Mouse (Mus musculus) kidney, postnatal 10 days (tissue): Measurements from ENCODE around the gene Dnajb14.
"Not testable (repeated sequence)": the region's sequence is repeated elsewhere in the genome, so short reads cannot be mapped to it uniquely, and the experiment has no call there.

Experiments used
- DNase-seq: peaks from one replicate; pipeline ENCODE4 v3.0.0; 2021; ENCODE audit warnings: mixed read lengths

The Dnajb14 gene

DNA sequence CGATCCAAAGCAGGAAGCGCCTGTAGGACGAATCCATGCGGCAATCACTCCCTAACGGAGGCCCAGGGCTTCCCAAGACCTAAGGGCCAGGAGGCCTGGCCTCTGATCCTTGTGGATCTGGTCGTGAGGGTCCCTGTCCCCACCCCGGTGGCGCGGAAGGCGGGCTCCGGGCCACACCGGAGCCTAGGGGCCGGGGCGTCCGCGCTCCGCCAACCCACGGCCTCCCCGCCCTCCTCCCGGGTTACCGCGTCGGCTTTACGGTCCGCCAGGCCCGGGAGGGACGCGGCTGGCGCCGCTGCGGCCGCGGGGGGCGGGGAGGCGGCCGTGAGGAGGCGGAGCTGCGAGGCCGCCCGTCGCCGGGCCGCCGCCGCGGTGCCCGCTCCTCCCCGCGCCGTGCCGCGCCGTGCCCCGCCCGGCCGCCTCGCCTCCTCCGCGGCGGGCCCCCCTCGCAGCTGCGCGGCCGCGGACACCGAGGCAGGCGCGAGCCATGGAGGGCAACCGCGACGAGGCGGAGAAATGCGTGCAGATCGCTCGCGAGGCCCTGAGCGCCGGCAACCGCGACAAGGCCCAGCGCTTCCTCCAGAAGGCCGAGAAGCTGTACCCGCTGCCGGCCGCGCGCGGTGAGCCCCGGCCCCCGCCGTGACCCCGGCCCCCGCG lies at the start of gene Dnajb14:
Gene Dnajb14, plus strand, starts transcription at position 239 of the 657 bp plus-strand sequence.
- peak; percentile 69 for DNase-seq

DNA sequence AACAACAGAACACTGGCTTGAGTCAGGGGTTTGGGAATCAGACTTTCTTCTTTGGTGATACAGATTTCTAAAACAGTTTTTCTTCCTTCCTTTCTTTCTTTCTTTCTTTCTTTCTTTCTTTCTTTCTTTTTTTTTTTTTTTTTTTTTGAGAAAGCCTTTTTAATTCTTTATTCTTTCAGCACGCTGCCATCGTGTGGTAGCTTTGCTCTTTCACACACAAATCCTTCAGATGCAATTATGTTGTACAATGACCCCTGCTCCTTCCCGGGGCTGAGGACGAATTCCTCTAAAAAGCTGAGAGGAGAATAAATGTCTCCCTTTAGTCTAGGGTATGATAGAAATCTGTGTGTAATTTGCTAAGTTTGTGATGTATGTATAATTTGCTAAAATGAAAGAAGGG lies 48.8 kb upstream of the Dnajb14 start:
- peak; percentile 44 for DNase-seq

GRCm38 (mm10) chr3:137820688-137821467 lies 46.6 kb upstream of the Dnajb14 start:
- DNase-seq = no peak

- DNase-seq = no peak
Measured at GRCm38 (mm10) chr3:137823317-137823716, 44.2 kb upstream of the Dnajb14 start.

DNA sequence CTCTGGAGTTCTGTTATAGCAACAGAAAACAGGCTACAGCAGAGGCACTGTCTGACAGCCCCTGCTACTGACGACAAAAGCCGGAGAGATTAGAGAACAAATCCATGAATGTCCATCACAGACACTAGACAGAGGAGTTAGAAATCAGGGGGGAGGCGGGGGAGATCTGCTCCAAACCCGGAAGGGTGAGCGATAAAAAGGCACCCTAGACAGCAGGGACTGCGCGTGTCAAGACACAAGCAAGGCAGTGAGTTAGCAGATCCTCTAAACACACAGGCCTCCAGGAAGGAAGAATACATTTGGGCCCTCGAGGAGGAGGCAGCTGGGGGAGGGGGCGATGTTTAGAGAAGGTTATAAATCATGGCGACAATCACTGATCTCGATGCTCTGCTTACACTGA lies 39.8 kb upstream of the Dnajb14 start:
- DNase-seq = peak; percentile 27

DNA sequence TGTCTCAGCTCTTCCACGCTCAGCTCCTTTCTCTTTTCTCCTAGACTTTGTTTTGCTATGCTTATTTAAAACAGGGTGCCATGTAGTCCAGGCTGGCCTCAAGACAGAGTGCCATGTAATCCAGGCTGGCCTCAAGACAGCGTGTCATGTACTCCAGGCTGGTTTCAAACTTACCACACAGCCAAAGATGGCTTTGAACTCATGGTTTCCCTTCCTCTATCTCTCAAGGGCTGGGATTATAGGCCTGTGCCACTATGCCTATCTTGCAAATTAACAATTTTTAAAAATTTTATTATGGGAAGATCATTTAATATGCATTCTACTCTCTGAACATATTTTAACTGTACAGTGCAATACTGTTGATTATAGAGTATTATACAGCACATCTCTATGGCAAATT lies 36.3 kb upstream of the Dnajb14 start:
- DNase-seq = no peak

GRCm38 (mm10) chr3:137833128-137833527 lies 34.3 kb upstream of the Dnajb14 start:
- no peak for DNase-seq

GRCm38 (mm10) chr3:137833698-137834097 lies 33.8 kb upstream of the Dnajb14 start:
- no peak for DNase-seq

DNA sequence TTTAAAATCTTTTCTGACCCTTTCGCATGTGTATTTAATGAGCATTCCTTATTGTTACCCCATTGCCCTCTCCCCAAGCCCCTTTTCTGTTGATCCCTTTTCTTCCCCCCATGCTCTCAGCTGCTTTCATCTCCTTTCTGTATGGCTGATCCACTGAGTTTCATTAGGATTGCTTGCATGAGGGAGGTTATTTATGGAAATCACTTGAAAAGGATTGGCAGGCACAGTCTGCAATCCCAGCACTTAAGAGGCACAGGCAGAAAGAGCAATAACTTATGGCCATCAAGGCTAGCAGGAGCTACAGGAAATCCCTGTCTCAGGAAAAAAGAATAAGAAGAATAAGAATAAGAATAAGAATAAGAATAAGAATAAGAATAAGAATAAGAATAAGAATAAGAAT lies 30.9 kb upstream of the Dnajb14 start:
- no peak for DNase-seq

- DNase-seq = no peak
Measured at GRCm38 (mm10) chr3:137838160-137838559, 29.3 kb upstream of the Dnajb14 start.

GRCm38 (mm10) chr3:137842944-137843343 lies 24.5 kb upstream of the Dnajb14 start:
- no peak for DNase-seq

GRCm38 (mm10) chr3:137844263-137844662 lies 23.2 kb upstream of the Dnajb14 start:
- DNase-seq = no peak

- no peak for DNase-seq
Measured at GRCm38 (mm10) chr3:137846552-137846951, 20.9 kb upstream of the Dnajb14 start.

GRCm38 (mm10) chr3:137848354-137848753 lies 19.1 kb upstream of the Dnajb14 start:
- DNase-seq = no peak

GRCm38 (mm10) chr3:137849697-137850096 lies 17.8 kb upstream of the Dnajb14 start:
- DNase-seq = no peak

DNA sequence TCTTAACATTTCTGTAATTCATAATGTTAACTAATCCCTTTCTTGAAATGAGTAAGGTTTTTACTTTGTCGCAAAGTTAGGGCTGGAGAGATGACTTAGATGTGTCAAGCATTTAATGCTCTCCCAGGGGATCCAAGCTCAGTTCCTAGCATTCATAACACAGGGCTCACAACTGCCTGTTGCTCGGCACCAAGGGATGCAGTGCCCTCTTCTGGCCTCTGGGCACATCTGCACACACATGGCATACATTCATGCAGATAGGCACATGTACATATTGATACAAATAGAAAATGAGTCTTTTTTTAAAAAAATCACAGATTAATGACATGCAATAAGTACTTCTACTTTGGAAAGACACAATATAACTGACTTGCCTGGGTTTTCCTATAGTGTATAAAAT lies 16.3 kb upstream of the Dnajb14 start:
- no peak for DNase-seq

GRCm38 (mm10) chr3:137853011-137853410 lies 14.5 kb upstream of the Dnajb14 start:
- not testable (repeated sequence) for DNase-seq

- no peak for DNase-seq
Measured at GRCm38 (mm10) chr3:137855328-137855727, 12.1 kb upstream of the Dnajb14 start.

GRCm38 (mm10) chr3:137856061-137856460 lies 11.4 kb upstream of the Dnajb14 start:
- DNase-seq = peak; percentile 69

DNA sequence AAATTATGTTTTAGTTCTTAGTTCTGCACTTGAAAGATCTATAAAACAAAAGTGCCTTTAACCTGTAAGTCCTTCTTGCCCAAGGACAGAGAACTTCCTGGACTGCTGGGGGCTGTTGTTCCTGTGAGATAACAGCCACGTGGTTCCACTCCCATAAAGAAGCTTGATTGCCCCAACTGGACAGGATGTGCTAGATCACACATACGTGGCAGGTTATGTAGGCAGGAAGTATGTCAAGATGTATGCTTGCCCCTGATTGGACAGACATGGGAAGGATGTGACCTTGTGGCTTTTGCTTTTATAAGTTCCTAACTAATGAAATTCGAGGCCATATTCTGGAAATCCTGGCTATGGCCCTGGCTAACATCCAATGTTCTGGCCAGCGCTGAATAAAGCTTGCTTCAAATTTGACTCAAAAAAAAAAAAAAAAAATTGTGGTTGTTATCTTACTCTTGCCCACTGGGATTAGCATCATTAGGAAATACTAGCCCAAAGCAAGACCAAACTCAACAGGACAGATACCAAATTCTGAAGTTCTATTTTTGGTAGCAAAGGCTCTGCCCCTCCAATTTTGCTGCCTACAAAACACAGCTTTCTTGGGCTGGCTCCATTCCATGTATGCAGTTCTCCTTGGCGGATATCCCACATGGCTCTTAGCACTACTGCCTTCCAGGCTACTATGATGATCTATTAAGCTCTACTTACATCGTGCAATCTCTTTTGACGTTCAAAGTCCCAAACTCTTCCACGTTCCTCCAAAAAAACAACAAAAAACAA lies 6.9 kb upstream of the Dnajb14 start:
- peak; percentile 46 for DNase-seq

GRCm38 (mm10) chr3:137861436-137861835 lies 6.0 kb upstream of the Dnajb14 start:
- no peak for DNase-seq

GRCm38 (mm10) chr3:137862600-137862999 lies 4.9 kb upstream of the Dnajb14 start:
- no peak for DNase-seq

DNA sequence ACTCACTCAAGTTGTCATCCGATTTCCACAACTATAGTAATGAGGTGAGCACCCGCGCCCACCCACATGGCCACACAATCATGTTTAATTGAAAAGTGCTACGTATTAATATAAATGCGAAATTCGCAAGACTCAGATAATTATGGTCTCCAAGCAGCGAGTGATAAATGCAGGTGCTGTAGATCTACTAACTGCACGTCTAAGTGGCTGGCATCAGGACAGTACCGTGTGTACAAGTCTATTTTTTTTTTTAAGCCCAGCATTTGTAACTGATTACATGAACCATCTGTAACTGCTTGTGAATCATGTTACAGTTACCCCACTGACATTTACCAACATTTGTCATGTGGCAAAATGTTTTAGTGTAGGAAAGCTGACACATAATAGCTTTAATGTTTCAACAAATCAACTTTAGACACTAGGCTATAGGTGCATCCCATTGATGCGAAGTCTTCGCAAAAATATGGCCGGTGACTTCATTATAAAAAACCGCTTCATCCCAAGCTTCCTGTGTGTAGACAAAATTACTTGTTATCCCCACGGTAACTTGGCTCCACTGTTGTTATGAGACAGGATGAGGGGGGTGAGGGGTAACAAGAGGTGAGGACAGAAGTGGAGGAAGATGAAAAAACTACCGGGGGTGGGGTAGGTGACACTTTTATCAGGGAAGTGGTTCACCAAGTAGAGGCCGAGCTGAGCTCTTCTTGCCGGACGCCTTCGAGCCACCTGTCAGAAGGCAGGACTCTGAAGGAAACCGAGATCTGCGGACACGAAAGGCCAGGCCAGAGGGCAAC lies 3.9 kb upstream of the Dnajb14 start:
- no peak for DNase-seq
